Mouse (Mus musculus) gonadal fat pad, adult 2 months (tissue): ENCODE data around the gene Fcgr1. TPM values are rescaled to one million over a fixed set of nuclear protein-coding genes. Genes with fewer than 3 reads are reported as not detected.
"Not testable (repeated sequence)": the region's sequence is repeated elsewhere in the genome, so short reads cannot be mapped to it uniquely, and the experiment has no call there.

ENCODE experiments used
- DNase-seq: peaks from one replicate; pipeline ENCODE4 v3.0.0-alpha.2; 2012; ENCODE audit warnings: low read depth
- polyA plus RNA-seq: library from polyadenylated mRNA; depleted of rRNA; stranded (reverse); fragments of >200 nt; gene quantifications from 2 replicates; pipeline ENCODE4 v1.2.3, GENCODE M21; 2012

Gene Fcgr1
- polyA plus RNA-seq, 1 experiment: 3.3 TPM

- DNase-seq: no peak
Measured at GRCm38 (mm10) chr3:96327131-96327530, 33.4 kb upstream of the Fcgr1 start.

- DNase-seq: not testable (repeated sequence)
Measured at GRCm38 (mm10) chr3:96323806-96324205, 30.0 kb upstream of the Fcgr1 start.

GRCm38 (mm10) chr3:96322609-96323008, 28.8 kb upstream of the Fcgr1 start:
- DNase-seq: no peak

- no peak for DNase-seq
Measured at GRCm38 (mm10) chr3:96321891-96322290, 28.1 kb upstream of the Fcgr1 start.

- not testable (repeated sequence) for DNase-seq
Measured at GRCm38 (mm10) chr3:96320003-96320402, 26.2 kb upstream of the Fcgr1 start.

GRCm38 (mm10) chr3:96312341-96313098, 18.8 kb upstream of the Fcgr1 start:
- DNase-seq: no peak

GRCm38 (mm10) chr3:96309441-96309840, 15.7 kb upstream of the Fcgr1 start:
- no peak for DNase-seq

- DNase-seq: no peak
Measured at GRCm38 (mm10) chr3:96306506-96306905, 12.7 kb upstream of the Fcgr1 start.

GRCm38 (mm10) chr3:96302076-96302475, 8.3 kb upstream of the Fcgr1 start:
- no peak for DNase-seq

- no peak for DNase-seq
Measured at GRCm38 (mm10) chr3:96300706-96301529, 7.1 kb upstream of the Fcgr1 start.

- no peak for DNase-seq
Measured at GRCm38 (mm10) chr3:96299562-96299961, 5.8 kb upstream of the Fcgr1 start.

- no peak for DNase-seq
Measured at GRCm38 (mm10) chr3:96298360-96298759, 4.6 kb upstream of the Fcgr1 start.

- DNase-seq: no peak
Measured at GRCm38 (mm10) chr3:96293368-96293767, 401 bp downstream of the Fcgr1 start.

GRCm38 (mm10) chr3:96292641-96293040, 1.1 kb downstream of the Fcgr1 start:
- no peak for DNase-seq

GRCm38 (mm10) chr3:96290727-96291126, 3.0 kb downstream of the Fcgr1 start:
- DNase-seq: not testable (repeated sequence)

GRCm38 (mm10) chr3:96289201-96289600, 4.6 kb downstream of the Fcgr1 start:
- DNase-seq: no peak

GRCm38 (mm10) chr3:96287334-96287733, 6.4 kb downstream of the Fcgr1 start:
- DNase-seq: not testable (repeated sequence)

- DNase-seq: no peak
Measured at GRCm38 (mm10) chr3:96284457-96284856, 9.3 kb downstream of the Fcgr1 start.

GRCm38 (mm10) chr3:96280660-96281059, 13.1 kb downstream of the Fcgr1 start:
- no peak for DNase-seq

GRCm38 (mm10) chr3:96277800-96278624, 15.8 kb downstream of the Fcgr1 start:
- DNase-seq: no peak

GRCm38 (mm10) chr3:96277428-96277799, 16.4 kb downstream of the Fcgr1 start:
- DNase-seq: no peak
